Mouse (Mus musculus): ENCODE data around the gene Ctbp2. TPM values are rescaled to one million over a fixed set of nuclear protein-coding genes. Genes with fewer than 3 reads are reported as not detected.

The Ctbp2 gene
- polyA plus RNA-seq, 1 experiment, result 11.8 TPM

- TF ChIP-seq POLR2A (IDR thresholded peaks at IDR 0.05; ENCODE audit: low read depth, low read length) (no peak), CTCF (IDR thresholded peaks at IDR 0.05; ENCODE audit: extremely low read depth, insufficient read depth, insufficient read length, insufficient replicate concordance) (no peak)
- Histone ChIP-seq H3K4me3 (ENCODE audit: extremely low read depth, insufficient read depth, insufficient read length) (no peak overlapping the region), H3K4me1 (ENCODE audit: control insufficient read depth, insufficient read depth, insufficient read length) (0 out of 2 replicates have a peak, but pooled peaks cover 4% of the 10 kb centered on the region), H3K27ac (ENCODE audit: insufficient read depth, low read length) (no peak overlapping the region), H3K27me3 (ENCODE audit: control insufficient read depth, insufficient read depth, low read length) (0 out of 2 replicates have a peak, but pooled peaks cover 1% of the 10 kb centered on the region), H3K36me3 (ENCODE audit: control insufficient read depth, insufficient read depth, low read length) (no peaks in the 10 kb centered on the region)
- DNase-seq (ENCODE audit: low read depth in 1 of 2, low spot score in 2 of 2), result no peak
- WGBS, result 79% methylated on average over 6 of the region's 6 CpGs
Observed at GRCm38 (mm10) chr7:133112351-133112831, 11.8 kb downstream of the Ctbp2 start.

DNA sequence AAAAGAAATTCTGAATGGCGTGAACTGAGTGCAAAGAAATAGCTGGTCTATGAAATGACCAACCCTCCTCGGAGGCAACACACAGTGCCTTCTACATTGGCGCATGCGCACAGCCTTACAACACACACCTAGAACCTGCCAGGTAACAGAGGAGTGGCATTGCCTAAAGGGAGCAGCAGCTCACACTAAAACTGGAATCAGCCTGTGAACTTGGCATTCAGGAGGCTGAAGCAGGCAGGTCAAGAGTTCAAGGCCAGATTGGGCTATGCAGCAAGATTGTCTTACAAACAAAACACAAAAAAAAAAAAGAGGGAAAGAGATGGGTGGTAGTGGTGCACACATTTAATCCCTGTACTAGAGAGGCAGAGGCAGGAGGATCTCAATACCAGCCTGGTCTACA is 14.7 kb downstream of the Ctbp2 start:
- Histone ChIP-seq H3K36me3 (ENCODE audit: control insufficient read depth, insufficient read depth, low read length) (no peaks in the 10 kb centered on the region), H3K27ac (ENCODE audit: insufficient read depth, low read length) (no peak overlapping the region), H3K4me3 (ENCODE audit: extremely low read depth, insufficient read depth, insufficient read length) (no peak overlapping the region), H3K4me1 (ENCODE audit: control insufficient read depth, insufficient read depth, insufficient read length) (no peaks in the 10 kb centered on the region), H3K27me3 (ENCODE audit: control insufficient read depth, insufficient read depth, low read length) (no peaks in the 10 kb centered on the region)
- no peak for DNase-seq (ENCODE audit: low read depth in 1 of 2, low spot score in 2 of 2)
- TF ChIP-seq POLR2A (IDR thresholded peaks at IDR 0.05; ENCODE audit: low read depth, low read length), result no peak
- TF ChIP-seq CTCF (IDR thresholded peaks at IDR 0.05; ENCODE audit: extremely low read depth, insufficient read depth, insufficient read length, insufficient replicate concordance), result no peak
- 91% methylated on average over 4 of the region's 4 CpGs for WGBS

- DNase-seq (ENCODE audit: low read depth in 1 of 2, low spot score in 2 of 2), result no peak
Observed at GRCm38 (mm10) chr7:133108695-133109094, 15.5 kb downstream of the Ctbp2 start.

GRCm38 (mm10) chr7:133102578-133102977 is 21.6 kb downstream of the Ctbp2 start:
- Histone ChIP-seq H3K27me3 (ENCODE audit: control insufficient read depth, insufficient read depth, low read length) (no peaks in the 10 kb centered on the region), H3K27ac (ENCODE audit: insufficient read depth, low read length) (no peak overlapping the region), H3K36me3 (ENCODE audit: control insufficient read depth, insufficient read depth, low read length) (no peaks in the 10 kb centered on the region), H3K4me3 (ENCODE audit: extremely low read depth, insufficient read depth, insufficient read length) (no peak overlapping the region), H3K4me1 (ENCODE audit: control insufficient read depth, insufficient read depth, insufficient read length) (no peaks in the 10 kb centered on the region)
- 86% methylated on average over 3 of the region's 3 CpGs for WGBS
- TF ChIP-seq POLR2A (IDR thresholded peaks at IDR 0.05; ENCODE audit: low read depth, low read length) (no peak), CTCF (IDR thresholded peaks at IDR 0.05; ENCODE audit: extremely low read depth, insufficient read depth, insufficient read length, insufficient replicate concordance) (no peak)
- DNase-seq (ENCODE audit: low read depth in 1 of 2, low spot score in 2 of 2), result no peak

More at GRCm38 (mm10) chr7:133108695-133109094, 15.5 kb downstream of the Ctbp2 start:
- no peaks in the 10 kb centered on the region for H3K36me3 ChIP-seq (ENCODE audit: control insufficient read depth, insufficient read depth, low read length)
- 68% methylated on average over 2 of the region's 2 CpGs for WGBS
- TF ChIP-seq CTCF (IDR thresholded peaks at IDR 0.05; ENCODE audit: extremely low read depth, insufficient read depth, insufficient read length, insufficient replicate concordance), result no peak
- no peak for TF ChIP-seq POLR2A (IDR thresholded peaks at IDR 0.05; ENCODE audit: low read depth, low read length)
- no peaks in the 10 kb centered on the region for H3K27me3 ChIP-seq (ENCODE audit: control insufficient read depth, insufficient read depth, low read length)
- no peak overlapping the region for H3K4me3 ChIP-seq (ENCODE audit: extremely low read depth, insufficient read depth, insufficient read length)
- no peak overlapping the region for H3K27ac ChIP-seq (ENCODE audit: insufficient read depth, low read length)
- no peaks in the 10 kb centered on the region for H3K4me1 ChIP-seq (ENCODE audit: control insufficient read depth, insufficient read depth, insufficient read length)

DNA sequence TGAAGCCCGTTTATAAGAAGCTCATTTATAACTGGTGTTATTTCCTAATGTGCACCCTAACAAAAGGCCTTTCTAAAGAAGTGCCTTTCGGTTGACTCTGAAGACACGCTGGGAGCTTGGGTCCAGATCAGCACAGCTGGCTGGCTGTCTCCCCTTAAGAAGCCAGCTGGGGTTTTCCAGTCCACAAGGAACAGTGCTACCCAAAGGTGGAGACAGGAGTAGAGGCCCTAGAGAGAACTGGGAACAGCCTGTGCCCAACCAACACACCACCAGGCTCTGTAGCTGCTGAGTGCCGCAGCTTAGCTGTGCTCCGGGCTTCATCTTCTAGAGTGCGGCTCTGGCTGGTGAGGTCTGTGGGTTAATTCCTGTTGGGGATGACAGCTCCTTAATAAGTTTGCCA is 23.1 kb downstream of the Ctbp2 start:
- WGBS, result 94% methylated on average over 6 of the region's 6 CpGs
- TF ChIP-seq CTCF (IDR thresholded peaks at IDR 0.05; ENCODE audit: extremely low read depth, insufficient read depth, insufficient read length, insufficient replicate concordance), result no peak
- TF ChIP-seq POLR2A (IDR thresholded peaks at IDR 0.05; ENCODE audit: low read depth, low read length), result no peak
- Histone ChIP-seq H3K36me3 (ENCODE audit: control insufficient read depth, insufficient read depth, low read length) (no peaks in the 10 kb centered on the region), H3K4me1 (ENCODE audit: control insufficient read depth, insufficient read depth, insufficient read length) (no peaks in the 10 kb centered on the region), H3K27me3 (ENCODE audit: control insufficient read depth, insufficient read depth, low read length) (no peaks in the 10 kb centered on the region), H3K27ac (ENCODE audit: insufficient read depth, low read length) (no peak overlapping the region), H3K4me3 (ENCODE audit: extremely low read depth, insufficient read depth, insufficient read length) (no peak overlapping the region)
- no peak for DNase-seq (ENCODE audit: low read depth in 1 of 2, low spot score in 2 of 2)

- no peak for DNase-seq (ENCODE audit: low read depth in 1 of 2, low spot score in 2 of 2)
- Histone ChIP-seq H3K27me3 (ENCODE audit: control insufficient read depth, insufficient read depth, low read length) (no peaks in the 10 kb centered on the region), H3K4me3 (ENCODE audit: extremely low read depth, insufficient read depth, insufficient read length) (no peak overlapping the region), H3K4me1 (ENCODE audit: control insufficient read depth, insufficient read depth, insufficient read length) (no peaks in the 10 kb centered on the region), H3K27ac (ENCODE audit: insufficient read depth, low read length) (no peak overlapping the region), H3K36me3 (ENCODE audit: control insufficient read depth, insufficient read depth, low read length) (no peaks in the 10 kb centered on the region)
- no peak for TF ChIP-seq CTCF (IDR thresholded peaks at IDR 0.05; ENCODE audit: extremely low read depth, insufficient read depth, insufficient read length, insufficient replicate concordance)
- no peak for TF ChIP-seq POLR2A (IDR thresholded peaks at IDR 0.05; ENCODE audit: low read depth, low read length)
- 80% methylated on average over 6 of the region's 6 CpGs for WGBS
Observed at GRCm38 (mm10) chr7:133100178-133100577, 24.0 kb downstream of the Ctbp2 start.

DNA sequence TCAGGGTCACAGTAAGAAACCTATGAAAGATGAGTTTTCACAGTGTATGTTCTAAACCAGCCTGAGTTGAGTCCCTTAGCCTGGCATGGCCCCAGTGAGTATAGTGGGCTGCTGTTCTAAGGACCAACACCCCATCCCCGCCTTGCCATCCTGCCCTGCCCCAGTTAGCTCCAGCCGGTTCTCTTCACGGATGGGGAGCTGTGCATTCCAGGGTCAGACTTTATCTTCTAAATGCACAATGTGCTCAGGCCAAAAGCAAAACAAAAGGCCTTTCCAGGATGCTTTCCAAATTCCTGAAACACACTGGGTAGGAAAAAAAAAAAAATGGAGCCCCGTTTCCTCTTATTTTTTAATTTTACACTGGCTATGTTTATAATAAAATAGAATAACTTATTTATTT is 24.9 kb downstream of the Ctbp2 start:
- Histone ChIP-seq H3K36me3 (ENCODE audit: control insufficient read depth, insufficient read depth, low read length) (no peaks in the 10 kb centered on the region), H3K27me3 (ENCODE audit: control insufficient read depth, insufficient read depth, low read length) (no peaks in the 10 kb centered on the region), H3K4me3 (ENCODE audit: extremely low read depth, insufficient read depth, insufficient read length) (no peak overlapping the region), H3K4me1 (ENCODE audit: control insufficient read depth, insufficient read depth, insufficient read length) (no peaks in the 10 kb centered on the region), H3K27ac (ENCODE audit: insufficient read depth, low read length) (no peak overlapping the region)
- TF ChIP-seq CTCF (IDR thresholded peaks at IDR 0.05; ENCODE audit: extremely low read depth, insufficient read depth, insufficient read length, insufficient replicate concordance) (no peak), POLR2A (IDR thresholded peaks at IDR 0.05; ENCODE audit: low read depth, low read length) (no peak)
- WGBS, result 90% methylated on average over 4 of the region's 4 CpGs
- no peak for DNase-seq (ENCODE audit: low read depth in 1 of 2, low spot score in 2 of 2)
